Mouse (Mus musculus): Measurements from ENCODE around the gene Ddx3x. TPM values are rescaled to one million over a fixed set of nuclear protein-coding genes. Genes with fewer than 3 reads are reported as not detected.
A peak's percentile ranks its signal among the peaks of the same experiment; 100 is the strongest.
"Not testable (repeated sequence)": the region's sequence is repeated elsewhere in the genome, so short reads cannot be mapped to it uniquely, and the experiment has no call there.

Ddx3x gene
- total RNA-seq, 2 experiments from 2014 or later = 147 to 183 TPM

DNA sequence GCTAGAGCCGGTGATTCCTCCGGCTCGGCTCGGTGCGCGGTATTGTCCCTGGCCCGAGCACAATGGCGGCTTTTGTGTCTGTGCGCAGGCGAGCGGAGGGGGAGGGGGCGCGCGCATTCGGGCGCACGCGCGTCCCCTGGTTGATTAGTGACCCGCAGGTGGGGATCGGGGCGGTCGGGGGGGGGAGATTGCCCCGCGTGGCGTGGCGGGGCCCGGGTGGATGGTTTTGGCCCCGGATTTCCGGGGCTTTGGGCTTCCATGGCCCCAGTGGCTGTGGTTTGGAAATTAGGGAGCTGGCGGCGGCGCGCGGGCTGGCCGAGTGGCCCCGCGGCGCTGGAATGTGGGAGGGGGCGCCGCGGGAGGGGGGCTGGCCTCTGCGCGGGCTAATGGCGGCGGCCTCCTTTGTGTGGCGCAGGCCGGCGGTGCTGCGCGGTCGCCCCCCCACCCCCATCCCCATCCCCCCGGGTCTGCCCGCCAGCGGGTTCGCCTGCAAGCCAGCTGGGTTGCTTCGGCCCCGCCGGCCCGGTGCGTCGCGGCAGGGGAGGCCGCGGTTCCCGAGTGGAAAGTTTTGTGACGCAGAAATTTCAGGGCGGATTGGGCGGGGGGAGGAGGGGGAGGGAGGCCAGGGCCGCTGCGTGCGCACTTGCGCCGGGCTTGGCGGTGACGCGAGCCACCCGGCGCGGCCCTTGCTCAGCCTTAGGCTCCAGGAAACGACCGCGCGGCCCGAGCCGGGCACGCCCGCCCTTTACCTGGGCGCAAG, 739 bp downstream of the Ddx3x start:
- peak; percentile 13 to 82 for DNase-seq

DNA sequence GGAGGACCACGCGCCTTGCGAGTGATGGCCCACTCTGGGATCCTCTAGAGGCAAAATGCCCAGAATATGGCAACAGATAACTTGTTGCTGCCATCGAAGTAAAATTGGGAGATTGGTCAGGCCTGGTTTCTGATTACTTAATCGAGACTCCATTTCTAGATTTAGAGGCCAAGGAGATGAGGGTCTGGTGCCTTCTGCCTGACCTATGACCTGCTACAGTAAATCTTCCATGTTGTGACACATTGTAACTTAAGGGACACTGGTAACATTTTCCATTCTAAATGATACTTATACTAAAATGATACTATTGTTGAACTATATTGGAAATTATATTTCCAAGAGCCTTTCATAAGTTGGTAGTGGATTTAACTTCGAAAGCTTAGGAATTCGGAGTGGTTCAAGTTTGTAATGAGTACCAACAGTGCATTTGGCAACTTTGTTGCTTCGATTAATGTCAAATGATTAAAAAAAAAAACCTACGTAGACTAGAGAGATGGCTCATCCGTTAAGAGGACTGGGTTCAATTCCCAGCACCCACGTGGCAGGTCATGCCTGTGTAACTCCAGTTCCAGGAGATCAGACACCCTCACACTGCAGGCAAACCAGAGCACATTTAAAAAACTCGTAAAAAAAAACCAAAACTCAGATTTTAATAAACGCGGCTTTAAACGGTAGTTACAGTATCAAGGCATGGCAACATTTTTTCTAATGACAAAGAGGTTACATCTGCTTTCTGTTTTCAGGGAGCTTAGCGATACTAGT, 1.5 kb downstream of the Ddx3x start:
- no peak for DNase-seq

GRCm38 (mm10) chrX:13285772-13286171, 5.0 kb downstream of the Ddx3x start:
- no peak for DNase-seq

- DNase-seq = no peak
Observed at GRCm38 (mm10) chrX:13294505-13295228, 13.9 kb downstream of the Ddx3x start.

DNA sequence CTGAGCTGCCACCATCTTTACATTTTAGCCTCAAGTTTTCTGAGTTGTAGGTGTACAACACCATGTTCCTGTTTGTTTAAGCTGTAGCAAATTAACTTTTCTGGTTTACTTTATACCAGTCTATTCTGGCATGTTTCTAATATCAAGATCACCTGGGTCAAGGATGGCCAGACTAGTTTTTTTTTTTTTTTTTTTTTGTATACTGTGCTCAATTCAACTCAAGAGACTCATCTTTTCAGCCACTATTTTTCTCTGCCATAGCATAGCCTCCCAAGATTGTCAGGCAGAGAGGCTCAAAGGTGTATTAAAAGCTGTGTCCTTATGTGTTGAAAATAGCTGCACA, 14.4 kb downstream of the Ddx3x start:
- DNase-seq = no peak

DNA sequence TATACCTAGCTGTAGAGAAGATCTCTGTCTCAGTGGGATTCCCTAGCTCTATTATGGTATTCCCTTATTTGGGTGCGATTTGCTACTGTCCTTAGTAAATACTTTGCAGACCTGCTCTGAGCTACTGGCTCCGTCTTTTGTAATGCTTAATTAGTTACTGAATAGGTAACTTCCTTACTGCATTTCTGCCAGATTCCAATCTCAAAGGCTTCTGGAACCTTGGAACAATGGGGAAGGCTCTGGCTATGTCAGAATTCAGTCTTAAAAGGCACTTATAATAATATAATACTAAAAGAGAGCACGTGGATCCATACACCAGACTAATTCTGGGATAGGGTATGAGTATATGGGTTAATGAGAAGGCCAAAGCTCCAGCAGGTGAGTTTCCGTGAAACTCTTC, 15.5 kb downstream of the Ddx3x start:
- not testable (repeated sequence) for DNase-seq

GRCm38 (mm10) chrX:13306190-13306589, 25.4 kb downstream of the Ddx3x start:
- no peak for DNase-seq

- DNase-seq = no peak
Observed at GRCm38 (mm10) chrX:13311396-13311795, 30.6 kb downstream of the Ddx3x start.

GRCm38 (mm10) chrX:13329611-13330010, 48.8 kb downstream of the Ddx3x start:
- DNase-seq = no peak

Other genes with a start within 250 kb of the Ddx3x start
- 100 to 1,000 TPM; 222 to 240 TPM for gene Usp9x, start 209.5 kb upstream of the Ddx3x start, total RNA-seq (2021)
- gene Nyx, start 185.1 kb downstream of the Ddx3x start, total RNA-seq (2021) = 1 to 10 TPM in 1 of 2 experiments, under 1 TPM in 1; 0.95 to 1.1 TPM